Mouse (Mus musculus): ENCODE data around the gene Myo6. TPM values are rescaled to one million over a fixed set of nuclear protein-coding genes. Genes with fewer than 3 reads are reported as not detected.

Myo6 gene
- polyA plus RNA-seq, 2 experiments, result 1.8 to 2.3 TPM

DNA sequence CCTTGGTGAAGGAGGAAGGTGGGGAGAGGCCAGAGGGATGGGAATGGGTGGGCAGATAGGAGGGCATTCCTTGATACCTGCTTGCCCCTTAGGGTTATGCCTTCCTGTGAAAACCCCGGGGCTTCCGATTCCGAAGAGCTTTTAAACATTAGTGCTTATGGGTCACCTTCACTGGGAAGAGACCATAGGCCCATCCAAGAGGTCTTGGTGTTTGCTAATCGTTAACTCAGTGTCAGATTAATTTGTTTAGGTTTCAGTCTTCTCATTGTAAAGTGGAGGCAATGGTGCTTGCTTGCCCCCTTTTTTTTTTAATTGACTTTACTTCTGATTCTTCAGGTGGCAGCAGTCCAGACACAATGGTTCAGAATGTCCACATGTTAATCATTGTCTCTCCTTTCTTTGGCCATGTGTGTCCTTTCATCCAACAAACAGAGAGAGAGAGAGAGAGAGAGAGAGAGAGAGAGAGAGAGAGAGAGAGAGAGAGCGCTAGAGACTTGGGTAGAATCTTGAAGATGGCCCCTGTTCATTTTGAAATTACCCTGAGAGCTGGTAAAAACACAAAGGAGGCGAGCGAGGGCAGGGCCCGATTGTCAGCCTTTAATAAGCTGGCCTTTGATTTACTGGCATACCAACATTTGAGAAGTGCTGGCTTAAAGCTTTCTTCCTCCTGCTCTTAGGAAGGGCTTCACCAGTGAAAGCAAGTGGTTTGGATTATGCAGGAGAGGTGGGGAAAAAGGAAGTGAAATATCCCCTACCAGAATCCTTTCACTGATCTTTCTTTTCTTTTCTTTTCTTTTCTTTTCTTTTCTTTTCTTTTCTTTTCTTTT is 7.8 kb downstream of the Myo6 start:
- TF ChIP-seq CTCF (IDR thresholded peaks at IDR 0.05; ENCODE audit: low read depth) (no peak), EP300 (IDR thresholded peaks at IDR 0.05; ENCODE audit: low read depth) (no peak)
- Histone ChIP-seq H3K9me3 (ENCODE audit: control insufficient read depth, low read length) (no peaks in the 10 kb centered on the region), H3K9ac (replicated peaks) (no peak overlapping the region), H3K4me1 (replicated peaks; ENCODE audit: control insufficient read depth in 2 of 2, insufficient read depth in 2 of 2, low read length in 1 of 2) (peaks cover 0 to 3% of the 10 kb centered on the region in 2 experiments; a peak in 2 of 4 replicates), H3K36me3 (replicated peaks; ENCODE audit: control insufficient read depth, insufficient read depth, low read depth) (no peaks in the 10 kb centered on the region), H3K4me3 (ENCODE audit: insufficient read depth in 1 of 2, low read depth in 2 of 2, low read length in 2 of 2) (no peak overlapping the region), H3K4me2 (ENCODE audit: low read depth) (no peak overlapping the region), H3K27ac (no peak overlapping the region), H3K27me3 (ENCODE audit: control insufficient read depth, insufficient read depth, low read length) (no peaks in the 10 kb centered on the region)
- WGBS (ENCODE audit: insufficient replicate concordance), result 61% methylated on average over 8 of the region's 8 CpGs
- no peak for ATAC-seq (ENCODE audit: insufficient read depth)
- no peak for DNase-seq (ENCODE audit: low read depth in 3 of 3, low spot score in 3 of 3)

- H3K27ac ChIP-seq, result no peak overlapping the region
- no peak overlapping the region for H3K9ac ChIP-seq (replicated peaks)
- 63% methylated on average over 9 of the region's 9 CpGs for WGBS (ENCODE audit: insufficient replicate concordance)
- peaks cover 0 to 3% of the 10 kb centered on the region in 2 experiments; a peak in 2 of 4 replicates for H3K4me1 ChIP-seq (replicated peaks; ENCODE audit: control insufficient read depth in 2 of 2, insufficient read depth in 2 of 2, low read length in 1 of 2)
- H3K4me3 ChIP-seq (ENCODE audit: insufficient read depth in 1 of 2, low read depth in 2 of 2, low read length in 2 of 2), result no peak overlapping the region
- no peaks in the 10 kb centered on the region for H3K9me3 ChIP-seq (ENCODE audit: control insufficient read depth, low read length)
- no peak for DNase-seq (ENCODE audit: low read depth in 3 of 3, low spot score in 3 of 3)
- H3K27me3 ChIP-seq (ENCODE audit: control insufficient read depth, insufficient read depth, low read length), result no peaks in the 10 kb centered on the region
- H3K36me3 ChIP-seq (replicated peaks; ENCODE audit: control insufficient read depth, insufficient read depth, low read depth), result no peaks in the 10 kb centered on the region
- ATAC-seq (ENCODE audit: insufficient read depth), result no peak
- no peak for TF ChIP-seq EP300 (IDR thresholded peaks at IDR 0.05; ENCODE audit: low read depth)
- TF ChIP-seq CTCF (IDR thresholded peaks at IDR 0.05; ENCODE audit: low read depth), result no peak
- H3K4me2 ChIP-seq (ENCODE audit: low read depth), result no peak overlapping the region
Observed at GRCm38 (mm10) chr9:80173629-80174028, 8.8 kb downstream of the Myo6 start.

GRCm38 (mm10) chr9:80176696-80177478 is 12.1 kb downstream of the Myo6 start:
- WGBS (ENCODE audit: insufficient replicate concordance), result 55% methylated on average over 13 of the region's 13 CpGs
- ATAC-seq (ENCODE audit: insufficient read depth), result no peak
- H3K9ac ChIP-seq (replicated peaks), result no peak overlapping the region
- H3K9me3 ChIP-seq (ENCODE audit: control insufficient read depth, low read length), result no peaks in the 10 kb centered on the region
- H3K27ac ChIP-seq, result no peak overlapping the region
- DNase-seq (ENCODE audit: low read depth in 3 of 3, low spot score in 3 of 3), result no peak
- TF ChIP-seq EP300 (IDR thresholded peaks at IDR 0.05; ENCODE audit: low read depth) (no peak), CTCF (IDR thresholded peaks at IDR 0.05; ENCODE audit: low read depth) (no peak)
- H3K4me2 ChIP-seq (ENCODE audit: low read depth), result no peak overlapping the region
- H3K4me1 ChIP-seq (replicated peaks; ENCODE audit: control insufficient read depth in 2 of 2, insufficient read depth in 2 of 2, low read length in 1 of 2), result peaks cover 0 to 3% of the 10 kb centered on the region in 2 experiments; a peak in 2 of 4 replicates
- no peak overlapping the region for H3K4me3 ChIP-seq (ENCODE audit: insufficient read depth in 1 of 2, low read depth in 2 of 2, low read length in 2 of 2)
- H3K36me3 ChIP-seq (replicated peaks; ENCODE audit: control insufficient read depth, insufficient read depth, low read depth), result no peaks in the 10 kb centered on the region
- H3K27me3 ChIP-seq (ENCODE audit: control insufficient read depth, insufficient read depth, low read length), result no peaks in the 10 kb centered on the region

- no peaks in the 10 kb centered on the region for H3K27me3 ChIP-seq (ENCODE audit: control insufficient read depth, insufficient read depth, low read length)
- DNase-seq (ENCODE audit: low read depth in 3 of 3, low spot score in 3 of 3), result no peak
- H3K4me2 ChIP-seq (ENCODE audit: low read depth), result no peak overlapping the region
- H3K9me3 ChIP-seq (ENCODE audit: control insufficient read depth, low read length), result no peaks in the 10 kb centered on the region
- no peak for TF ChIP-seq EP300 (IDR thresholded peaks at IDR 0.05; ENCODE audit: low read depth)
- TF ChIP-seq CTCF (IDR thresholded peaks at IDR 0.05; ENCODE audit: low read depth), result no peak
- H3K9ac ChIP-seq (replicated peaks), result no peak overlapping the region
- H3K27ac ChIP-seq, result no peak overlapping the region
- no peak for ATAC-seq (ENCODE audit: insufficient read depth)
- H3K36me3 ChIP-seq (replicated peaks; ENCODE audit: control insufficient read depth, insufficient read depth, low read depth), result no peaks in the 10 kb centered on the region
- WGBS (ENCODE audit: insufficient replicate concordance), result 69% methylated on average over 2 of the region's 2 CpGs
- H3K4me3 ChIP-seq (ENCODE audit: insufficient read depth in 1 of 2, low read depth in 2 of 2, low read length in 2 of 2), result no peak overlapping the region
- H3K4me1 ChIP-seq (replicated peaks; ENCODE audit: control insufficient read depth in 2 of 2, insufficient read depth in 2 of 2, low read length in 1 of 2), result peaks cover 0 to 3% of the 10 kb centered on the region in 2 experiments; a peak in 2 of 4 replicates
Observed at GRCm38 (mm10) chr9:80178670-80179069, 13.8 kb downstream of the Myo6 start.

GRCm38 (mm10) chr9:80179688-80180087 is 14.9 kb downstream of the Myo6 start:
- H3K4me3 ChIP-seq (ENCODE audit: insufficient read depth in 1 of 2, low read depth in 2 of 2, low read length in 2 of 2), result no peak overlapping the region
- no peaks in the 10 kb centered on the region for H3K9me3 ChIP-seq (ENCODE audit: control insufficient read depth, low read length)
- H3K4me1 ChIP-seq (replicated peaks; ENCODE audit: control insufficient read depth in 2 of 2, insufficient read depth in 2 of 2, low read length in 1 of 2), result peaks cover 0 to 3% of the 10 kb centered on the region in 2 experiments; a peak in 2 of 4 replicates
- H3K9ac ChIP-seq (replicated peaks), result no peak overlapping the region
- DNase-seq (ENCODE audit: low read depth in 3 of 3, low spot score in 3 of 3) (no peak), ATAC-seq (ENCODE audit: insufficient read depth) (no peak)
- no peaks in the 10 kb centered on the region for H3K36me3 ChIP-seq (replicated peaks; ENCODE audit: control insufficient read depth, insufficient read depth, low read depth)
- H3K27ac ChIP-seq, result no peak overlapping the region
- 54% methylated on average over 4 of the region's 4 CpGs for WGBS (ENCODE audit: insufficient replicate concordance)
- H3K4me2 ChIP-seq (ENCODE audit: low read depth), result no peak overlapping the region
- H3K27me3 ChIP-seq (ENCODE audit: control insufficient read depth, insufficient read depth, low read length), result no peaks in the 10 kb centered on the region
- TF ChIP-seq CTCF (IDR thresholded peaks at IDR 0.05; ENCODE audit: low read depth), result no peak
- no peak for TF ChIP-seq EP300 (IDR thresholded peaks at IDR 0.05; ENCODE audit: low read depth)

Measured in liver, embryonic 14.5 days (tissue).